In the genomic region with DNA sequence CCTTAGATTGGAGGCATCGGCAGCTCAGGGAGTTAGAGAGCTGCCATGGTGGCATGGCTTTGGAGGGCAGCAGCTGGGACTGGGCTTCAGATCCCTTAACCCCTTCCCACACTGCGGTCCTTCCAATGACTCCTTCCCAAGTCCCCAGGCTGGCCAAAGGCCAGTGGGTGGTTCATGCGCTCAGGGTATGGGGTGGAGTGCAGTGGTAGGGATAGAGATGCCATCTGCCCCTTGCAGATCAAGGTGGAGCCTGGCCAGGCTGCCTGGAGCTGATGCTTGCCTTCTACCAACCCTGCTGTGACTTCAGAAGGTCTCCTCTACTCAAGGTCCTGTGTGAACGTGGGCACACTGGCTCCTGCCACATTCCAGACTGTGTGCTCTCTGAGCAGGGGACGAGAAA, we compare ENCODE assay signal across 30 mouse cellular contexts. TPM values are rescaled to one million over a fixed set of nuclear protein-coding genes. Genes with fewer than 3 reads are reported as not detected.
"Had no signal": no experiment of that assay in that cellular context is flagged by ENCODE, and none has a peak within 500 bp of the region (broad histone marks: within the 10 kb centered on the region; RNA-seq: fewer than 3 reads in every experiment).

No protein-coding gene starts in this region.

- DNase-seq: kidney, postnatal 14 days; kidney, postnatal 4 days; layer of hippocampus, adult 9-11 months; liver, postnatal 0 days; lung, embryonic 14.5 days; lung, postnatal 36 days; retina, postnatal 1 day; right cerebral cortex, postnatal 25 days; spleen, adult 18-20 months; thymus, postnatal 25 days had no signal

- H3K36me3 ChIP-seq: limb, embryonic 12.5 days; limb, embryonic 15.5 days; midbrain, embryonic 10.5 days; midbrain, embryonic 13.5 days; neural tube, embryonic 13.5 days; stomach, embryonic 15.5 days had no signal

- H3K9ac ChIP-seq: limb, embryonic 12.5 days; limb, embryonic 15.5 days; liver, embryonic 14.5 days; liver, postnatal 0 days; lung, embryonic 14.5 days; midbrain, embryonic 13.5 days; neural tube, embryonic 13.5 days; stomach, embryonic 15.5 days had no signal

- H3K9me3 ChIP-seq: limb, embryonic 12.5 days; limb, embryonic 15.5 days; megakaryocyte, embryonic 14.5 days; midbrain, embryonic 10.5 days; midbrain, embryonic 13.5 days; neural tube, embryonic 13.5 days; stomach, embryonic 15.5 days had no signal

- ATAC-seq: liver, postnatal 0 days; lung, postnatal 0 days; midbrain, embryonic 13.5 days; midbrain, embryonic 16.5 days had no signal

- H3K27ac ChIP-seq: layer of hippocampus, adult 2 months; limb, embryonic 12.5 days; limb, embryonic 15.5 days; liver, embryonic 14.5 days; midbrain, embryonic 10.5 days; midbrain, embryonic 13.5 days; neural tube, embryonic 13.5 days; stomach, embryonic 15.5 days had no signal

- H3K27me3 ChIP-seq: limb, embryonic 12.5 days; limb, embryonic 15.5 days; midbrain, embryonic 13.5 days; neural tube, embryonic 13.5 days; stomach, embryonic 15.5 days had no signal

- H3K4me1 ChIP-seq: limb, embryonic 12.5 days; limb, embryonic 15.5 days; megakaryocyte, embryonic 14.5 days; midbrain, embryonic 10.5 days; midbrain, embryonic 13.5 days; neural tube, embryonic 13.5 days; stomach, embryonic 15.5 days had no signal

- H3K4me3 ChIP-seq: layer of hippocampus, adult 2 months; limb, embryonic 12.5 days; limb, embryonic 15.5 days; megakaryocyte, embryonic 14.5 days; midbrain, embryonic 10.5 days; midbrain, embryonic 13.5 days; myocyte; neural tube, embryonic 13.5 days; stomach, embryonic 15.5 days had no signal

- H3K4me2 ChIP-seq: limb, embryonic 12.5 days; limb, embryonic 15.5 days; liver, embryonic 11.5 days; lung, embryonic 14.5 days; midbrain, embryonic 13.5 days; neural tube, embryonic 13.5 days; stomach, embryonic 15.5 days had no signal

RNA-seq across cellular contexts. Expression of a gene that starts 1.1 kb away (rescaled TPM):
- total RNA-seq: layer of hippocampus, adult 2 months; layer of hippocampus, postnatal 25 days; left cerebral cortex, adult 18-20 months; left cerebral cortex, postnatal 25 days; monocyte, adult 5-6 weeks; neutrophil, adult 5-6 weeks had no signal
- polyA plus RNA-seq: kidney, embryonic 16.5 days; limb, embryonic 12.5 days; limb, embryonic 15.5 days; liver, embryonic 11.5 days; liver, embryonic 14.5 days; liver, postnatal 0 days; lung, embryonic 14.5 days; lung, postnatal 0 days; midbrain, embryonic 10.5 days; midbrain, embryonic 13.5 days; midbrain, embryonic 16.5 days; myocyte; neural tube, embryonic 13.5 days; stomach, embryonic 15.5 days; thymus, postnatal 0 days had no signal

RNA-seq across cellular contexts. Expression of a gene that starts 18.9 kb away (rescaled TPM):
- total RNA-seq: layer of hippocampus, adult 2 months; layer of hippocampus, postnatal 25 days; left cerebral cortex, adult 18-20 months; left cerebral cortex, postnatal 25 days; monocyte, adult 5-6 weeks; neutrophil, adult 5-6 weeks had no signal
- polyA plus RNA-seq: kidney, embryonic 16.5 days; limb, embryonic 12.5 days; limb, embryonic 15.5 days; liver, embryonic 11.5 days; liver, embryonic 14.5 days; liver, postnatal 0 days; lung, embryonic 14.5 days; lung, postnatal 0 days; midbrain, embryonic 10.5 days; midbrain, embryonic 13.5 days; midbrain, embryonic 16.5 days; myocyte; neural tube, embryonic 13.5 days; stomach, embryonic 15.5 days had no signal

RNA-seq across cellular contexts. Expression of a gene that starts 24.3 kb away (rescaled TPM):
- total RNA-seq: layer of hippocampus, adult 2 months; layer of hippocampus, postnatal 25 days; left cerebral cortex, adult 18-20 months; left cerebral cortex, postnatal 25 days; monocyte, adult 5-6 weeks; neutrophil, adult 5-6 weeks had no signal
- polyA plus RNA-seq: kidney, embryonic 16.5 days; limb, embryonic 12.5 days; limb, embryonic 15.5 days; liver, embryonic 11.5 days; liver, embryonic 14.5 days; liver, postnatal 0 days; lung, embryonic 14.5 days; lung, postnatal 0 days; midbrain, embryonic 10.5 days; midbrain, embryonic 13.5 days; myocyte; neural tube, embryonic 13.5 days; stomach, embryonic 15.5 days had no signal

RNA-seq across cellular contexts. Expression of a gene that starts 28.2 kb away (rescaled TPM):
- total RNA-seq: layer of hippocampus, adult 2 months; layer of hippocampus, postnatal 25 days; left cerebral cortex, adult 18-20 months; left cerebral cortex, postnatal 25 days; monocyte, adult 5-6 weeks; neutrophil, adult 5-6 weeks had no signal
- polyA plus RNA-seq: kidney, embryonic 16.5 days; limb, embryonic 12.5 days; limb, embryonic 15.5 days; liver, embryonic 11.5 days; liver, embryonic 14.5 days; liver, postnatal 0 days; lung, embryonic 14.5 days; lung, postnatal 0 days; midbrain, embryonic 10.5 days; midbrain, embryonic 13.5 days; midbrain, embryonic 16.5 days; myocyte; neural tube, embryonic 13.5 days; stomach, embryonic 15.5 days; thymus, postnatal 0 days had no signal

RNA-seq across cellular contexts. Expression of a gene that starts 38.9 kb away (rescaled TPM):
- total RNA-seq: layer of hippocampus, adult 2 months; layer of hippocampus, postnatal 25 days; left cerebral cortex, adult 18-20 months; left cerebral cortex, postnatal 25 days; monocyte, adult 5-6 weeks; neutrophil, adult 5-6 weeks had no signal
- polyA plus RNA-seq: kidney, embryonic 16.5 days; limb, embryonic 12.5 days; limb, embryonic 15.5 days; liver, embryonic 11.5 days; liver, postnatal 0 days; lung, embryonic 14.5 days; lung, postnatal 0 days; midbrain, embryonic 13.5 days; midbrain, embryonic 16.5 days; myocyte; neural tube, embryonic 13.5 days; stomach, embryonic 15.5 days had no signal
